Mouse (Mus musculus): Measurements from ENCODE around the gene Tmem130.

Tmem130 gene

GRCm38 (mm10) chr5:144733953-144734352 lies 27.7 kb downstream of the Tmem130 start:
- DNase-seq (ENCODE audit: low read depth, low spot score), result peak; percentile 34

GRCm38 (mm10) chr5:144729216-144729615 lies 32.4 kb downstream of the Tmem130 start:
- DNase-seq (ENCODE audit: low read depth, low spot score), result no peak

DNA sequence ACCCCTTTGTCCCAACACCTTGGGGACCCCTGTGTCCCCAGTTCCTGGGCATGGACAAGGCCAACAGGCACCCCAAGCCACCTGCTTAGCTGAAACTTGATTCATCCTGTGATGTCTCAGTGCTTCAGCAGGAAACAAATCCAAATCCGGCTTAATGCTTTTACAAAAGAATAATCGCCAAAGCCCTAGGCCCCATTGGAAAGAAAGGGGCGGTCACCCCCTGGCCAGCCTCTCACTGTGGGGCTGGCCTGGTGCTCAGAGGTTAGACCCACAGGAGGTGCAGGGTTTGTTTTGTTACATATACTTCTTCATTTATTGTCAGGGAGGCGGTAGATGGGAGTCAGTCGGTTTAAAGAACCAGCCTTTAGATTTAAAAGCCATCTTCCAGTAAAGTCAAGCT lies 33.4 kb downstream of the Tmem130 start:
- DNase-seq (ENCODE audit: low read depth, low spot score), result no peak

DNA sequence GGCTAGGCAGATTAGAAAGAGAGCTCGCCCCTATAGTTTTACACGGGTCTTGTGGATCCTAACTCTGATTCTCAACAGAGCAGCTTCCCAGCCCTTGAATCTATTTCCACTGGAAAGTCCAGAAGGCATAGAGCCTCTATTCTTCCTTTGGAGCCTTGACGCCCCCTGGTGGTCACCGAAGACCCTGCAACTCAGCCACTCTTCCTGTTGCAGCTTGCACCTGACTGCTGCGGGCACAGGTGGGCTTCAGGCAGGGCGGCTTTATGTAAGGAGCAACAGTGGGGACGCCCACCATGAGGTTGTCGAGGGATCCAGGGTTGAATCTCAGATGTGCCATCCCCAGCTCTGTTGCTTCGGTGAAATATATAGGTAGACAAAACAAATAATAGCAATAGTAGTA lies 34.5 kb downstream of the Tmem130 start:
- DNase-seq (ENCODE audit: low read depth, low spot score), result peak; percentile 27

GRCm38 (mm10) chr5:144725554-144725953 lies 36.1 kb downstream of the Tmem130 start:
- no peak for DNase-seq (ENCODE audit: low read depth, low spot score)

DNA sequence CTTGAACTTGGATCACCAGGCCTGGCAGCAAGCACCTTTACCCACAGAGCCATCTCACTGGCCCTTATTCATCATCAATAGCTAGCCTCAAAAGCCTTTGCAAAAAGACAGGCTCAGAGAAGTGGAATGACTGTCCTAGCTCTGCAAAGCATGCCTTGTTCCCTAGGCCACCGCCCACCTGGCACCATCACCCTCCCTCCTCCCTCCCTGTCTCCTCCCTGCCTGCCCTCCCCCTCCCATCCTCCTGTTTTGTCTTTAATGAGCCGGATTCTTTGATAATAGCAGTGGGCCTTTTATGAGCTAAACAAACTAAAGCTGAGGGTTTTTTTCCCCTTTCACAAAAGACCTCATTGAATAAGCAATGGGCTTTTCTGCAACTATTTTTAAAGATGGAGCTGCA lies 36.7 kb downstream of the Tmem130 start:
- no peak for DNase-seq (ENCODE audit: low read depth, low spot score)

GRCm38 (mm10) chr5:144720281-144720680 lies 41.3 kb downstream of the Tmem130 start:
- DNase-seq (ENCODE audit: low read depth, low spot score), result no peak

- DNase-seq (ENCODE audit: low read depth, low spot score), result no peak
Measured at GRCm38 (mm10) chr5:144719781-144720180, 41.8 kb downstream of the Tmem130 start.

- DNase-seq (ENCODE audit: low read depth, low spot score), result no peak
Measured at GRCm38 (mm10) chr5:144717186-144717585, 44.4 kb downstream of the Tmem130 start.

DNA sequence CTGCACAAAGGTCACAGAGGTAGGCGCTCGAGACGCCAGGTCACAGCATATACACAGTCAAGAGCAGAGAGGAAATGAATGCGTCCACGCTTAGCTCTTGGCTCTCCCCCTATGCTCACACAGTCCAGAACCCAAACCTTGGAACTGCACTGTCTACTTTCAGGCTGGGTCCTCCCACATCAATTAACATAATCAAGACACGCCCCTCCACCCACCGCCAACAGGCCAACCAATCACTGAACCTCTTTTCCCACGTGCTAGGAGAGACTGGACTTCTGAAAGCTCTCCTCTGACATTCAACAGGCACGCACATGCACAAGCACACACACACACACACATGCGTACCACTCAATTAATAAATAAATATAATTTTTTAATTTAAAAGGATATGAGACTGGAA lies 48.2 kb downstream of the Tmem130 start:
- no peak for DNase-seq (ENCODE audit: low read depth, low spot score)

DNA sequence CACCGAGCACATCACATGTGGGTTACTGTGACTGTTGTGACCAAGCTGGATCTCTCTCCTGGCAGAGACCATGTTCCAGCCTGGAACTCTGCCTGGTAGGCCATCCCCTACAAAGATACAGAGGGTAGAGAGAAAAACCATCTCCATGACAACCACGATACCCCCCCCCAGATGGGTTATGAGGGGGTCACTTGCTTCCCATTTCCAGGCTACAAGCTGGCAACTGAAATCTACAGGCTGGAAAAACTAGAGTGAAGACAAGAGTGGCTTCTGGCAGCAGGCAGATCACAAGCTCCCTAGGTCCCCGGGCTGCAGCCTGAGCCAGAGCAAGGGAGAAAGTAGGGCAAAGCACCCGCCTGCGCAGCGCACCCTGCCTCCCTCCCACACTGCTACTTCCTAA lies 54.0 kb downstream of the Tmem130 start:
- no peak for DNase-seq (ENCODE audit: low read depth, low spot score)

DNA sequence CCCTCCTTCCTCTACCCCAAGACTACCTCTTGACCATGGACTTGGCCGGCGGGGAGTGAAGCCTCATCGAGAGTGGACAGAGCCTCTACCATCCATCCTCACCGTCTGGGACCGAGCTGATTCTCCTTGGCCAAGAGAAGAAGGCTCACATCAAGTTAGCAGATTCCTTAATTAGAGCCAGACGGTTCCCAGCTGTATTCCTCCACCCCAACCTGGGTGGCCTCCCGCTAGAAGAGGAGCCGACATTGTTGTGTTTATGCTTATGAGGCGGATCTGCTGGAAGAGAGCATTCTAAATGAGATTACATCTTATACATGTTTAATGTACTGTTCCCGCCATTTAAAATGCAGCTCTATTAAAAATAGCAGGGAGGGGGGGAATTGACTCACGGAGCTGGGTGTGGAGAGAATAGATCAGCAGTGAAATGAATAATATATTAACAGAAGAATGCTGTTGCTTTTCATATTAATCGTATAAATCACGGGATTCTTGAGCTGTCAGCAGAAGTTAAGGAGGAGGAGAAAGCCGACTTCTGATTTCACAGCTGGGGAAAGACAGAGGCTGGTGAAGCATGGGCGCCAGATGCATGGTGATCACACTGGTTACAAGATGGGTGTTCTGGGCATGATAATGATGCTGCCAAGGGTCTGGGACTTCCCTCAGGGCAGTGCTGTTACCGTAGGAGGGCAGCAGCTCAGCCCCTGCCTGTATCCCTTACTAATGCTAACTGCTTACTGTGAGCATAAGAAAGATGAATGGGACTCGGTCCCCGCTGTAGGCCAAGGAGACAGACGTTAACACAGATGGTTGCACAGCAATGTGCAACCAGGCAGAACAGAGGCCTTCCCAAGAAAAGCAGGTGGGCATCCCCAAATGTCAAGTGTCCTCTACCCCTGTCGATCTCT lies 57.9 kb downstream of the Tmem130 start:
- DNase-seq (ENCODE audit: low read depth, low spot score), result no peak

DNA sequence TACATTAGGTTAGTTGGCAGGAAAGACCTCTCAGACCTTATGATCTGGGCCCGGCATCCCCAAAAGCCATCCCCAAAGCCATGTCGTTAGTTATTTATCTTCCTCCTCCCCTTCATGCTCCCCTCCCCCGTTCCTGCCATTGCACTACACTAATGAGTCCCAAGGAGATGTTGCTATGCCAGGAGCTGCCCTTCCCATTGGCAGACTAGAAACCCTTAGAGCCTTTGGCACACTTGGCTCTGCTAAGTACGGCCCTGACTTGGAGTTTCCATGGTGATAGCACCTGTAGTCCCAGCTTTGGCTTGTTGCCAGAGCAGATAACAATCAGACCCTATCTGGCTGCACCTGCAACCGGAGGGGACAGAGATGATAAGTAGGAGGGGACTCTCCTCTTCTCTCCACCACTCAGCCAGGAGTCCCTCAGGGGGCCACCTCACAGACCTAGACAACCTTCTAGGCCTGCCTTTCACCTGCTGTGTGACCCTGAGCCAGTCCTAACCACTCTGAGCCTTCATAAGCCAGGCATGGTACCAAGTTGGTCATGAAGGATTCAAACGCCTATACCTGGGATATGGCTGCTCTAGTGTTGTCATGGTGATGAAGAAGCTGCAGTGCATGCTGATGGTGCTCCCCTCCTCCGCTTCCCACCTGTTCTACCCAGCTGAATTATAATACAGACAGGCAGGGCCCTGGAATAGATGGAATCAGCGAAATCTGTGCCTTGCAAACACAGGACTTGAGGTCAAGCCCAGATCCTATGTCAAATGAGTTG lies 66.1 kb downstream of the Tmem130 start:
- DNase-seq (ENCODE audit: low read depth, low spot score), result no peak

DNA sequence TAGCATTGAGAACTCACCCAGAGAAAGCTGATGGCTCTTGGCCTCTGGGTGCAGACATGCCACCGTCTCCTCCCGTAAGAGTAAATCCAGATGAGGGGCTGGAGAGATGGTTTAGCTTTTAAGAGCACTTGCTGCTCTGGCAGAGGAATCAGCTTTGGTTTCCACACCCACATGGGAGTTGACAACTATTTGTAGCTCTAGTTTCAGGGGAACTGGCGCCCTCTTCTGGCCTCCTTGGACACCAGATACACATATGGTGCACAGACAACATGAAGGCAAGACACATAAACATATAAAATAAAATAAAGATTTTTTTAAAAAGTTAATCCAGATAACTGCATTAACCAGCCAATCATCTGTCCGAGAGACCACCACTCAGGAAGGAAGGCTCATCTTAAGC lies 67.5 kb downstream of the Tmem130 start:
- no peak for DNase-seq (ENCODE audit: low read depth, low spot score)

GRCm38 (mm10) chr5:144691421-144691820 lies 70.2 kb downstream of the Tmem130 start:
- no peak for DNase-seq (ENCODE audit: low read depth, low spot score)

DNA sequence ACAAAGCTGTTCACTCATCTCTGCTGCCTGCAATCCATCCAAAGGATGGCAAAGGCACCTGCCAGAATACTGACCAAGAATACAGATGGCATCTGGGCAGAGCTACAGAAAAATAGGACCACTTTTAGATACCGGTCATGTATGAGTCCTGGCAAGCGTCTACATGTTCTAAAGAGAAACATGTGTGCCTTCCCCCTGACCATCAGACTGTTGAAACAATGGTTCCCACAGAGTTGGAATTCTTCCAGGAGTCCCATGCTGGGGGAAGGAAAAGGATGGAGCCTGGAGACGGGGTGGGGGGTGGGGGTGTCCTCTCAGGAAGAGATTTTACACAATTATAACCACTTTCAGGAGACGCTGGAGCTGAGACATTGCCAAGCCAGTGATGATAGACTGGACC lies 73.2 kb downstream of the Tmem130 start:
- DNase-seq (ENCODE audit: low read depth, low spot score), result no peak
